Mouse (Mus musculus): ENCODE measurements around the gene Plekhm1.

DNA sequence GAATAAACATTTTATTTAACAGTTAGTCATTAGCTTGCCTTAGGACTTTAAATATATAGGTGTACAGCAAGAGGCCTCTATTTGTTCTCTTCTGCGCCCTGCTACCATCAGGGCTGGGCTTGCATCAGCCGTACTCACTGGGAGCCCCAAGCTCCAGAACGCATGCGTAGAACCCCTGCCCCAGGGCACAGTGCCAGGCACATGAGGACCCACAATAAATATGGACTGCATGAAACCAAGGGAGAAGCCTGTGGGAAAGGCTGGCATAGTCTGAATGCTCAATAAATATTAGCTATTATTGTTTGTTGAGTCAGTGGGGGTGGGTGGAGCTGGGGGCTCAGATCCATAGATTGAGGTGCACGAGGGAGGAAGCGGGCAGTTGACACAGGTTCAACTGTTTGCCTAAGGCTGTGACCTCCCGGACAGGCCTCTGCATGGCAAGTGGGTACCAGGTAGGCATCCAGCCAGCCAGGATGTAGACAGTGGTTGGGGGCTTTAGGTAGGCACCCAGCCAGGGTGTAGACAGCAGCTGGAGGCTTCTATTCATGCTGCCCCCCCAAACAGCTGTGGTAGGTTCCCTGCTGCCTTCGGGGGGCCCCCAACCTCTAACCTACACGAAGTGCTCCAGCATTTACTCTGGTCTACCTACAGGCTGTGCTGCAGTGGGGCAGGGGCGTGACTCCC is 80.8 kb downstream of the Plekhm1 start:
- TF ChIP-seq CTCF (IDR thresholded peaks at IDR 0.05; ENCODE audit: control insufficient read depth, insufficient read depth, low read length) (no peak), POLR2A (IDR thresholded peaks at IDR 0.05; ENCODE audit: borderline replicate concordance, control insufficient read depth, low read depth, low read length) (no peak)

All from bone marrow, adult 2 months (tissue).